Mouse (Mus musculus): ENCODE results near the gene Sez6. TPM values are rescaled to one million over a fixed set of nuclear protein-coding genes. Genes with fewer than 3 reads are reported as not detected.

Gene Sez6
- polyA plus RNA-seq, 1 experiment from 2014 or later, result 0.20 TPM

DNA sequence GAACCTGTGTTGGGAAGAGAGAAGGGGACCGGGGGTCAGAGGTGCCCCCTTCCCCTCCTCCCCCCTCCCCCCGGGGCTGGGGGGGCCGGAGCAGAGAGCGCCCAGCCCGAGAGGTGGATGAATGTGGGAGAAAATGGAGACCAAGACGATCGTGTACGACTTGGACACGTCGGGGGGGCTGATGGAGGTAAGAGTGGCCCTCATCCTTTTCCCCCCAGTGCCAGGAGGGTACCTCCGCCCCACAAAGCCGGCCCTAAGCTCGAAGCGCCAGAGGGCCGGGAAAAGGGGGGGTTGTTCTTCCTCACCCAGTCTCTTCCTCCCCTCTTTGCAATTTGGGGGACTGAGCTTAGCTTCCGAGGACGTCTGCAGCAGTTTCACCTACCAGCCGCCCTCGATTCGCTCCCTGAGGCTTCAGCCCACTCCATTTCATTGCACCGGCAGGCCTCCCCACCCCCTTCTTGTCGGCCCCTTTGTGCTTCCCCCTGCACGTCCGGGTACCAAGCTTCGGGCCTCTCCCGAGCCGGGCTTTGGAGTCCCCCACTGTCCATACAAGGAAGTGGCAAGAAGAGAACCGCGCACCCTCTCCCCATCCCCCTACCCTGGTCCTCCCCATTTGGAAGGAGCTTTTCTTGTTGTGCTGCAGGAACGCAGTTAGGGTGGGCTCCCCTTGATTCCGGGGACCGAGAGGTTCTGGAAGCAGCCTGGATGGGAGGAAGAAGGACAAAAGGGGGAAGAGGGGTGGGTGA lies 52.8 kb downstream of the Sez6 start:
- Histone ChIP-seq H3K27ac (replicated peaks) (peak overlapping the region; percentile 95), H3K36me3 (peaks cover 26% of the 10 kb centered on the region), H3K27me3 (replicated peaks) (peaks cover 8% of the 10 kb centered on the region), H3K4me2 (peak overlapping the region; percentile 87), H3K4me1 (peaks cover 20% of the 10 kb centered on the region), H3K4me3 (peak overlapping the region; percentile 86), H3K9ac (peak overlapping the region; percentile 99), H3K9me3 (no peaks in the 10 kb centered on the region)
- no peak for ATAC-seq (ENCODE audit: extremely low read depth, insufficient number of reproducible peaks, low FRiP score, low TSS enrichment)
- 1% methylated on average over 32 of the region's 32 CpGs for WGBS

DNA sequence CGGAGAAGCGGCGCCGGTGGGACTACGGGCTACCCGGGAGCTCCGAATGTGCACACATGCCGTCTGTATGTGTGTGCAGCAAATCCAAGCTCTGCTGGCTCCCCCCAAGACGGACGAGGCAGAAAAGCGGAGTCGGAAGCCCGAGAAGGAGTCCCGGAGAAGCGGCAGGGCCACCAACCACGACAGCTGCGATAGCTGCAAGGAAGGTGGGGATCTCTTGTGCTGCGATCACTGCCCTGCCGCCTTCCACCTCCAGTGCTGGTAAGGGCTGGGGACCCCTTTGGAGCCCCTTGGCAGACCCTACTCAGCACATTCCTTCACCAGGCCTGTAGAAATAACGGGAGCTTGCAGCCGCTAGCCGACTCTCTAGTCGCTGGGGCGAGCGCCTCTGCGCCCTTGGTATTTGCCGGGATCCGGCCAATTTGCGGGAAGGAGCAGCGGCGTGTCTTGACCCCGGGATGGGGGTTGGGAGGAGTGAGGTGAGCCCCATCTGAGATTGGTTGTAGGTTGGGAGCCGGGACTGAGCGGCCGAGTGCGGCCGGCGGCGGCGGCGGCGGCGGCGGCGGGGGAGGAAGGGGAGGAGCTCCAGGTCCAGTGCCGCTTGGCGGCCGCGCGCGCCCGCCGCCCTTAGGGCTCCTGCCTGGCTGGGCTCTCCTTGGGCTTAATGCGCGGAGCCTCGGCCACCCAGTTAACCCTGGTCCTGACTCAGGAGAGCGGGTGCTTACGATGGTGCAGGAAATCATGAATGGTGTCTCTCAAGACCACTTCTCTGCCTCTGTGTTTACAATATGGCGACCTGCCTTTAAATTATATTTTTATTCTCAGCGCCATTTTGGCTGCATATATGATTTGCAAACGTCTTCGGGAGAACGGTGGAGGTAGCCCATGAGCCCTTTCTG lies 53.6 kb downstream of the Sez6 start:
- Histone ChIP-seq H3K9me3 (no peaks in the 10 kb centered on the region), H3K4me2 (peak overlapping the region; percentile 87), H3K27ac (replicated peaks) (peak overlapping the region; percentile 95), H3K9ac (peak overlapping the region; percentile 99), H3K27me3 (replicated peaks) (peaks cover 2% of the 10 kb centered on the region; the same call in 1 of the 2 replicates), H3K36me3 (peaks cover 35% of the 10 kb centered on the region), H3K4me1 (peaks cover 20% of the 10 kb centered on the region), H3K4me3 (peak overlapping the region; percentile 86)
- ATAC-seq (ENCODE audit: extremely low read depth, insufficient number of reproducible peaks, low FRiP score, low TSS enrichment), result no peak
- WGBS, result 1% methylated on average over 53 of the region's 63 CpGs

DNA sequence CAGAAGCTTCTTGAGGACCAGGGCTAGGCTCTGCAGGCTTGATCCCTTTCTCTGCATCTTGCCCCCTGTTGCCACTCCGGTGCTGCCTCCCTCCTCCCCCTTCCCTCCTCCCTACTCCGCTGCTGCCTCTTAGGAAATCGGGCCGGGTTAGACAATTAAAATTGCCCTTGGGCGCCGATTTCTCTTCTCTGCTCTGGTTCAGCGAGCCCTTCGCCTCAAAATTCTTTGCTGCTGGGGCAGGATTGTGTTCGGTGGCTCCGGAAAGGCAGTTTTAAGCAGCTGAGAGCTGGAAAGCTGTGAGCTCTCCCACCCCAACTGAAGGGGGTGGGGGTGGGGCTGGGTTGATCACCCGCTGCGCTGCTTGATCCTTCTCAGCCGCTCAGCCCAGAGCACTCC lies 54.2 kb downstream of the Sez6 start:
- Histone ChIP-seq H3K9me3 (no peaks in the 10 kb centered on the region), H3K27me3 (replicated peaks) (no peaks in the 10 kb centered on the region), H3K27ac (replicated peaks) (peak overlapping the region; percentile 95), H3K4me1 (peaks cover 20% of the 10 kb centered on the region), H3K36me3 (peaks cover 39% of the 10 kb centered on the region), H3K4me2 (peak overlapping the region; percentile 87), H3K9ac (peak overlapping the region; percentile 99), H3K4me3 (peak overlapping the region; percentile 86)
- ATAC-seq (ENCODE audit: extremely low read depth, insufficient number of reproducible peaks, low FRiP score, low TSS enrichment), result no peak
- WGBS, result 1% methylated on average over 13 of the region's 13 CpGs

DNA sequence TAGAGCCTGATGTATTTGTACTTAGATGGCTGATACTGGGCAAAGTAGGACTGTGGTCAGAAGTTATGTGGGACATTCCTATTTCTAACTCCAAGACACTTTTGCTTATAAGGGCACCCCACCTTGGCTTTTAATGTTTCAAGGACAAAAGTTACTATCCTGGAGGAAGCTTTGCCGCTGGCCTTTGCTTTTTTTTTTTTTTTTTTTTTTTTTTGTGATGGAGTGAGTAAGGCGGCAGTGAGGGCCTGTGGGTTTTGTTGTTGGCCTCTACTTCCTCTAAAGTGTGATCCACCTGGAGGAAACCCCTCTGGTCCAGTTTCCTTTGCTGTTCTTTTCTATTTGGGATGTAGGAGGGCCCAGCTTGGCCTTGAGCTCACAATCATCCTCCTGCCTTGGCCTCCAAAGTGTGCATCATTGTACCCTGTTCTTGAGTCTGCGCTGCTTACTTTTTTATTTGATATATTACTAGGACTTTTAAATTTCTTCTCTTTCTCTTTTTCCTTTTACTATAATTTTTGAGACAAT lies 55.0 kb downstream of the Sez6 start:
- peak overlapping the region; percentile 86 for H3K4me3 ChIP-seq
- no peaks in the 10 kb centered on the region for H3K27me3 ChIP-seq (replicated peaks)
- H3K9me3 ChIP-seq, result no peaks in the 10 kb centered on the region
- ATAC-seq (ENCODE audit: extremely low read depth, insufficient number of reproducible peaks, low FRiP score, low TSS enrichment), result no peak
- peak overlapping the region; percentile 95 for H3K27ac ChIP-seq (replicated peaks)
- H3K36me3 ChIP-seq, result peaks cover 46% of the 10 kb centered on the region
- H3K4me2 ChIP-seq, result peak overlapping the region; percentile 87
- H3K4me1 ChIP-seq, result peaks cover 20% of the 10 kb centered on the region
- peak overlapping the region; percentile 99 for H3K9ac ChIP-seq
- WGBS, result 76% methylated on average over 3 of the region's 3 CpGs

DNA sequence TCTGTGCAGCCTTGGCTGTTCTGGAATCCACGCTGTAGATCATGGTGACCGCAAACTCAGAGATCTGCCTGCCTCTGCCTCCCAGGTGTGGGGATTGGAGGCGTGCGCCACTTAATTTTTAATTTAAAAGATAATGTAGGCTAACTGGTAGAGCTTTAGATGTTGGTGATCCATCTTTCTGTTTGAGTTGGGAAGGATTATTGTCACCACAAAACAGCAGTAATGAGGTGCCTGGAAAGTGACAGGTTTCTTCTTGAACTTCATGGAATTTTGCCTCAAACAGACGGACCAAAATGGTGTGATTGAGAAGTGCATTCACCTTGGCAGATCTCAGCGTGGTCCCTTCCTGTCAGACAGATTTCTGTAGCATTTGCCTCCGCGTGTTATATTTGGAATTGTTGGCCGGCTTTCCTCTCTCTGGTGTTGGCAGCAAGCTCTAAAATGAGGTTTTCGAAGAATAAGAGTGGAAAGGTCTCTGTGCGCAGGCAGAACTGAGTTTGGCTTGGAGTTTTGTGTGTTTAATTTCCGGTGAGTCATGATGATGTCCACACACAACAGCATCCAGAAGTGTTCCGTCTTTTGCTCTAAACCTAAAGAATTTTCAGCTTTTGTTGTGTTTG lies 58.6 kb downstream of the Sez6 start:
- Histone ChIP-seq H3K4me3 (no peak overlapping the region), H3K27ac (replicated peaks) (no peak overlapping the region), H3K4me2 (no peak overlapping the region), H3K4me1 (peaks cover 16% of the 10 kb centered on the region), H3K36me3 (peaks cover 74% of the 10 kb centered on the region), H3K27me3 (replicated peaks) (no peaks in the 10 kb centered on the region), H3K9ac (no peak overlapping the region), H3K9me3 (no peaks in the 10 kb centered on the region)
- WGBS, result 86% methylated on average over 13 of the region's 13 CpGs
- ATAC-seq (ENCODE audit: extremely low read depth, insufficient number of reproducible peaks, low FRiP score, low TSS enrichment), result no peak

DNA sequence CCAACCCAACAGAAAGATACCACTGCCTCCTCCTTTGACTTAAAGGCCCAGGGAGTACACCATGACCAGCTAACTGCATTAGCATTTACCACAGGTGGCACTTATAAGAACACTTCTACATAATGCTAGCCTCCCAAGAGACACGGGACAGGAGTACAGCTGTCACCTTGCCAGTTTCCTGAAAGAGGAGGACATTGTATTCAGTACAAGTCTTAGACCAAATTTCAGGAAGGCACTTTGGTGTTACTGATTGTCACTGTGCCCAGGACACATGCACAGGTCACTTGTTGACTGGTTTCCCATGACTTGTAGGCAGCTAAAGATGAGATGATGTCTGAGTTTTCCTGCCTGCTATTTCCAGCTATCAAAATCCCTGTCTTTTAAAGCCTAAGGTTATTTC lies 65.0 kb downstream of the Sez6 start:
- peaks cover 56% of the 10 kb centered on the region for H3K36me3 ChIP-seq

DNA sequence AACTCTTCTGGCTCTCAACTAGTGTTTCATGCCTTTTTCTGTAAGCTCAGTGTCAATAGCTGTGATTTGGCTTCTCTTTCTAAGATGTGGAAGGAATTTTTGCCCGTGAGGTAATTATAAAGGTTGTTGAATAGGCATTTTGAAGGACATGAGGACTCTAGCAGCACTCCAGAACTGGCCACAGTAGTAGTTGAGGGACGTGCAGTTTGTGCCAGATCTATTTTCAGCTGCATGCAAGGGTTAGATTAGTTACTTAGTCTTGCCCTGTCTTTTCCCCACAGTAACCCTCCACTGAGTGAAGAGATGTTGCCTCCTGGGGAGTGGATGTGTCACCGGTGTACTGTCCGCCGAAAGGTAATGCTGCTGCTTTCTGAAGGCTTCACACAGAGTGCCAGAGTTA lies 75.8 kb downstream of the Sez6 start:
- Histone ChIP-seq H3K4me2 (peak overlapping the region; percentile 30), H3K27me3 (replicated peaks) (no peaks in the 10 kb centered on the region), H3K4me3 (no peak overlapping the region), H3K4me1 (peaks cover 24% of the 10 kb centered on the region), H3K9ac (0 out of 2 replicates have a peak overlapping the region, but pooled peaks have one; percentile 26), H3K36me3 (peaks cover 62% of the 10 kb centered on the region), H3K27ac (replicated peaks) (peak overlapping the region; percentile 89), H3K9me3 (no peaks in the 10 kb centered on the region)
- WGBS, result 68% methylated on average over 5 of the region's 5 CpGs
- no peak for ATAC-seq (ENCODE audit: extremely low read depth, insufficient number of reproducible peaks, low FRiP score, low TSS enrichment)

More for the DNA sequence above, 65.0 kb downstream of the Sez6 start:
- ATAC-seq (ENCODE audit: extremely low read depth, insufficient number of reproducible peaks, low FRiP score, low TSS enrichment), result no peak
- no peak overlapping the region for H3K9ac ChIP-seq
- no peak overlapping the region for H3K27ac ChIP-seq (replicated peaks)
- H3K4me3 ChIP-seq, result no peak overlapping the region
- 60% methylated on average over 1 of the region's 1 CpGs for WGBS
- no peaks in the 10 kb centered on the region for H3K9me3 ChIP-seq
- H3K4me2 ChIP-seq, result no peak overlapping the region
- H3K4me1 ChIP-seq, result peaks cover 4% of the 10 kb centered on the region; the same call in 1 of the 2 replicates
- H3K27me3 ChIP-seq (replicated peaks), result no peaks in the 10 kb centered on the region

DNA sequence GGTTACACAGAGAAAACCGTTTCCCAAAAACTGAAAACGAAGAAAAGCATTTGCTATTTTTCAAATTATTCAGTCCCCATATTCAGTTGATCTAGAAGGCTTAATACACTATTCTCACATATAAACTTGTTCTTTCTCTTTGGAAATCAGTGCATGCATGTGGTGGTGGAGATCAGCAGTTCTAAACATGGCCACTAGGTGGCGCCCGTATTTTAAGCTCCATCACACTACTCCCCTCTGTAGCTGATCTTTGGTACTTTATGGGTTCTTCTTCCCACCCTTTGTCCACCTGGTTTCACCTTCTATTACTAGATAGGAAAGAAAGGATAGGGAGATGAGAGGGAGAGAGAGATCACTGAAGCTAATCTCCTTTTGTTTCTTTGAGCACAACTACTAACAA lies 89.1 kb downstream of the Sez6 start:
- no peak overlapping the region for H3K27ac ChIP-seq (replicated peaks)
- ATAC-seq (ENCODE audit: extremely low read depth, insufficient number of reproducible peaks, low FRiP score, low TSS enrichment), result 0 out of 2 replicates have a peak, but pooled peaks have one; percentile 49
- H3K4me1 ChIP-seq, result 0 out of 2 replicates have a peak, but pooled peaks cover 2% of the 10 kb centered on the region
- H3K9ac ChIP-seq, result no peak overlapping the region
- 15% methylated on average over 4 of the region's 4 CpGs for WGBS
- no peaks in the 10 kb centered on the region for H3K9me3 ChIP-seq
- H3K27me3 ChIP-seq (replicated peaks), result no peaks in the 10 kb centered on the region
- no peak overlapping the region for H3K4me2 ChIP-seq
- peaks cover 93% of the 10 kb centered on the region for H3K36me3 ChIP-seq
- H3K4me3 ChIP-seq, result no peak overlapping the region

DNA sequence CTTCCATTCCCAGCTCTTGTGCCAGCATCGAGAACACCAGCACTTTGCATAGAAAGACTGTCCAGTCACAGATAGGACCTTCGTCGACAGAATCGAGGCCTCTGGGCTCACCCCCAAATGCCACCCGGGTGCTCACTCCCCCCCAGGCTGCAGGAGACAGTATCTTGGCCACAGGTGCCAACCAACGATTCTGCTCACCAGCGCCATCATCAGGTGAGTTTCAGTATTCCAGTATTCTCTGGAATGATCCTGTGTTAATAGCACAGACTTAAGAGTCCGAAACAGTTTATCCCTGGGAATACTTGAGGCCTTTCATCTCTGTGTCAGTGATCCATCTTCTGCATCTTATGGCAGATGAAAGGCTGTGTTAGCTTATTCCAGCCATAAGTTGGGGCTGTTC lies 93.0 kb downstream of the Sez6 start:
- no peak overlapping the region for H3K4me3 ChIP-seq
- 78% methylated on average over 8 of the region's 8 CpGs for WGBS
- no peaks in the 10 kb centered on the region for H3K27me3 ChIP-seq (replicated peaks)
- no peak for ATAC-seq (ENCODE audit: extremely low read depth, insufficient number of reproducible peaks, low FRiP score, low TSS enrichment)
- H3K4me1 ChIP-seq, result 0 out of 2 replicates have a peak, but pooled peaks cover 2% of the 10 kb centered on the region
- no peak overlapping the region for H3K9ac ChIP-seq
- no peak overlapping the region for H3K4me2 ChIP-seq
- no peak overlapping the region for H3K27ac ChIP-seq (replicated peaks)
- peaks cover 92% of the 10 kb centered on the region for H3K36me3 ChIP-seq
- H3K9me3 ChIP-seq, result no peaks in the 10 kb centered on the region
